Mouse (Mus musculus): ENCODE results near the gene Ldlrap1.

Gene Ldlrap1

GRCm38 (mm10) chr4:134767426-134768225, at the start of gene Ldlrap1:
Gene Ldlrap1, minus strand, starts transcription at chr4:134768024.
- in situ Hi-C loops (cut with MboI, MseI): no loop called here

- in situ Hi-C loops (cut with MboI, MseI): no loop called here
Measured at GRCm38 (mm10) chr4:134814229-134814571, 46.4 kb upstream of the Ldlrap1 start.

- in situ Hi-C loops (cut with MboI, MseI): no loop called here
Measured at GRCm38 (mm10) chr4:134813406-134814228, 45.8 kb upstream of the Ldlrap1 start.

GRCm38 (mm10) chr4:134804765-134805164, 36.9 kb upstream of the Ldlrap1 start:
- in situ Hi-C loops (cut with MboI, MseI): no loop called here

GRCm38 (mm10) chr4:134802765-134803164, 34.9 kb upstream of the Ldlrap1 start:
- in situ Hi-C loops (cut with MboI, MseI): no loop called here

- in situ Hi-C loops (cut with MboI, MseI): no loop called here
Measured at GRCm38 (mm10) chr4:134802155-134802554, 34.3 kb upstream of the Ldlrap1 start.

- in situ Hi-C loops (cut with MboI, MseI): no loop called here
Measured at GRCm38 (mm10) chr4:134800693-134801092, 32.9 kb upstream of the Ldlrap1 start.

- in situ Hi-C loops (cut with MboI, MseI): no loop called here
Measured at GRCm38 (mm10) chr4:134800098-134800497, 32.3 kb upstream of the Ldlrap1 start.

- in situ Hi-C loops (cut with MboI, MseI): no loop called here
Measured at GRCm38 (mm10) chr4:134799272-134799671, 31.4 kb upstream of the Ldlrap1 start.

- in situ Hi-C loops (cut with MboI, MseI): no loop called here
Measured at GRCm38 (mm10) chr4:134798861-134799260, 31.0 kb upstream of the Ldlrap1 start.

GRCm38 (mm10) chr4:134797621-134798020, 29.8 kb upstream of the Ldlrap1 start:
- in situ Hi-C loops (cut with MboI, MseI): no loop called here

- in situ Hi-C loops (cut with MboI, MseI): no loop called here
Measured at GRCm38 (mm10) chr4:134796581-134797361, 28.9 kb upstream of the Ldlrap1 start.

GRCm38 (mm10) chr4:134795819-134796485, 28.1 kb upstream of the Ldlrap1 start:
- in situ Hi-C loops (cut with MboI, MseI): no loop called here

GRCm38 (mm10) chr4:134794959-134795358, 27.1 kb upstream of the Ldlrap1 start:
- in situ Hi-C loops (cut with MboI, MseI): loop anchor here in 1 of 2 experiments (5.0 kb wide), 2 partner anchors 87 to 253 kb away; no protein-coding TSS in a partner anchor

- in situ Hi-C loops (cut with MboI, MseI): loop anchor here in 1 of 2 experiments (5.0 kb wide), 2 partner anchors 89 to 251 kb away; no protein-coding TSS in a partner anchor
Measured at GRCm38 (mm10) chr4:134793213-134793956, 25.6 kb upstream of the Ldlrap1 start.

- in situ Hi-C loops (cut with MboI, MseI): loop anchor here in 1 of 2 experiments (5.0 kb wide), 2 partner anchors 91 to 249 kb away; no protein-coding TSS in a partner anchor
Measured at GRCm38 (mm10) chr4:134791731-134792130, 23.9 kb upstream of the Ldlrap1 start.

- in situ Hi-C loops (cut with MboI, MseI): no loop called here
Measured at GRCm38 (mm10) chr4:134786946-134787345, 19.1 kb upstream of the Ldlrap1 start.

- in situ Hi-C loops (cut with MboI, MseI): no loop called here
Measured at GRCm38 (mm10) chr4:134784701-134785100, 16.9 kb upstream of the Ldlrap1 start.

GRCm38 (mm10) chr4:134779136-134779934, 11.5 kb upstream of the Ldlrap1 start:
- in situ Hi-C loops (cut with MboI, MseI): loop anchor here in 1 of 2 experiments (10.0 kb wide), 1 partner anchor 485 kb away; no protein-coding TSS in a partner anchor
